Mouse (Mus musculus): ENCODE results near the gene Dock1.

The Dock1 gene

GRCm38 (mm10) chr7:135194190-135194589, 523.7 kb downstream of the Dock1 start:
- no peak for DNase-seq

GRCm38 (mm10) chr7:135195631-135196030, 525.2 kb downstream of the Dock1 start:
- DNase-seq = no peak

GRCm38 (mm10) chr7:135196828-135197227, 526.4 kb downstream of the Dock1 start:
- DNase-seq = no peak

DNA sequence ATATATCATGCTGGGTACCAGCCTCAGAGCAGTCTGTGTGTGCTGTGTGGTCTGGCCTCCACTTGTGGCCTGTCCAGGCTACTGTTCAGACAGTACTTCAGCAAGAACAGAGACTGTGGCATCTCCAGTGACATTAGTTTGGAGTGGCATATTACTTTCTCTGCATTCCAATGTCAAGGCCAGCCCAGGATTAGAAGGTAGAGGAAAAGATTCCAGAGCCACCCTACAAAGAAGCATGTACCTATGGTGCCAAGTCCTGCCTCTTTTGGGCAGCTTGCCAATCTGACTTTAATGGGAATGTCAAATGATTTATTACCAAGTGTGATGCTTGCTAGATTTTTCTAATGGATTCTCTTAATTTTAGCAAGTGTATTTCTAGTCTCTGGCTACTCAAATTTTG, 533.5 kb downstream of the Dock1 start:
- DNase-seq = peak; percentile 18

GRCm38 (mm10) chr7:135205111-135205510, 534.7 kb downstream of the Dock1 start:
- DNase-seq = no peak

GRCm38 (mm10) chr7:135208947-135209567, 538.6 kb downstream of the Dock1 start:
- DNase-seq = no peak

DNA sequence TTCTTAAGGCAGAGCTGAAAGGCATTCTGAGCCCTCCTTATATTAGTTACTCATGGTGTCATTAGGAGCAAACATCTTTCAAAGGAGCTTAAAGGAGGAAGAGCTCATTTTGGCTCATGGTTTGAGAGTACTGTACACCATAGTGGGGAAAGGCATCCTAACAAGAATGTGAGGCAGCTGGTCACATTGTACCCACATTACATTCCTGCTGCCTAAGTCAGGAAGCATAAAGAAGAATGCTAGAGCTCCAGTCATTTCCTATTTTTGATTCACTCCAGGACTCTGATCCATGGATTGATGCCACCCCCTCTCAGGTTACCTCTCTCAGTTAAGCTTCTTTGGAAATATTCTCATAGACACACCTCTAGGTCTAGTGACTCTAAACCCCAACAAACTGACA, 539.8 kb downstream of the Dock1 start:
- no peak for DNase-seq

- no peak for DNase-seq
Measured at GRCm38 (mm10) chr7:135210831-135211230, 540.4 kb downstream of the Dock1 start.

DNA sequence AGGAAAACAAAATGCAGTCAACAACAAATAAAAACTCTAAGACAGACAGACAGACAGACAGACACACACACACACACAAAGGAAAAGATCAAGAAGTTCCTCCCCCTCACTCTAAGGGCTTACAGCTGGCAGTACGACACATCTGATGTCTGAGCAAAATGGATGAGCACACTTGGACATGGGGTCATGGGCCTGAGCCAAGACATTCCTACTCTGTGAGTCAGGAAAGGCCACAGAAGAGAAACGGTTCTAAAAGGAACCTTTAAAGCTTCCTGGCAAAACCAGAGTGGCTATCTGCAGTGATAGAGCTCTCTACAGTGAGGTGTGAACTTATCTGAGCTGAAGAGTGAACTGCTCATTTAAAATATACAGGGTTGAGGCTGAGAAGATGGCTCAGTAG, 542.1 kb downstream of the Dock1 start:
- DNase-seq = peak; percentile 74

GRCm38 (mm10) chr7:135221475-135221874, 551.0 kb downstream of the Dock1 start:
- DNase-seq = no peak

Data from lung, postnatal 10 days (tissue).